Mouse (Mus musculus) intestine, embryonic 16.5 days (tissue): ENCODE results near the gene Vgll4. TPM values are rescaled to one million over a fixed set of nuclear protein-coding genes. Genes with fewer than 3 reads are reported as not detected.

ENCODE experiments used
- ATAC-seq: fragments of 200-750 bp; cut with Nextera tagmentation; 2 replicates; pipeline ENCODE4 v1.8.0; 2017; ENCODE audit warnings: moderate TSS enrichment, moderate library complexity
- H3K27ac ChIP-seq: fragments of 300-500 bp; sonication (generic); 2 replicates; pipeline ENCODE4 v1.5.1; 2014; ENCODE audit warnings: mild to moderate bottlenecking, low read length
- H3K27me3 ChIP-seq: fragments of 300-500 bp; sonication (generic); replicated peaks from 2 replicates; pipeline ENCODE4 v1.6.1; 2014; ENCODE audit warnings: low read length, control low read depth, mixed read lengths; ENCODE audit not compliant: control insufficient read depth, insufficient read depth
- H3K36me3 ChIP-seq: fragments of 300-500 bp; sonication (generic); 2 replicates; pipeline ENCODE4 v1.6.1; 2014; ENCODE audit warnings: low read length, control low read depth; ENCODE audit not compliant: control insufficient read depth, insufficient read depth
- H3K4me1 ChIP-seq: fragments of 300-500 bp; sonication (generic); 2 replicates; pipeline ENCODE4 v1.6.1; 2014; ENCODE audit warnings: low read length, control low read depth, mixed read lengths; ENCODE audit not compliant: control insufficient read depth, insufficient read depth
- H3K4me2 ChIP-seq: fragments of 300-500 bp; sonication (generic); 2 replicates; pipeline ENCODE4 v1.6.1; 2014; ENCODE audit warnings: low read depth, low read length, control low read depth
- H3K4me3 ChIP-seq: fragments of 300-500 bp; sonication (generic); 2 replicates; pipeline ENCODE4 v1.5.1; 2014; ENCODE audit warnings: mild to moderate bottlenecking, low read length
- H3K9ac ChIP-seq: fragments of 300-500 bp; sonication (generic); 2 replicates; pipeline ENCODE4 v1.6.1; 2014; ENCODE audit warnings: low read depth, low read length
- H3K9me3 ChIP-seq: fragments of 300-500 bp; sonication (generic); 2 replicates; pipeline ENCODE4 v1.6.1; 2016; ENCODE audit warnings: low read length, control low read depth; ENCODE audit not compliant: control insufficient read depth
- WGBS: fragments of 180-500 bp; shearing (Covaris S2); extraction: QIAGEN DNeasy Blood & Tissue Kit; methylation state at CpG from one replicate; pipeline ENCODE4 v1.1.7; 2014; 5-methylcytosine and 5-hydroxymethylcytosine counted together
- polyA plus RNA-seq: library from polyadenylated mRNA; unstranded; fragments of >200 nt; fragmentation: Nextera tagmentation; extraction: Ambion mirVana; gene quantifications from 2 replicates; pipeline ENCODE4 v1.2.1, GENCODE M21; 2015

Gene Vgll4
- polyA plus RNA-seq, 1 experiment from 2014 or later, result 75.7 TPM

- 61% methylated on average over 5 of the region's 5 CpGs for WGBS
- Histone ChIP-seq H3K27me3 (no peaks in the 10 kb centered on the region), H3K27ac (no peak overlapping the region), H3K9me3 (no peaks in the 10 kb centered on the region), H3K4me1 (peaks cover 47% of the 10 kb centered on the region), H3K4me3 (no peak overlapping the region), H3K9ac (no peak overlapping the region), H3K4me2 (no peak overlapping the region), H3K36me3 (no peaks in the 10 kb centered on the region)
- no peak for ATAC-seq
Measured at GRCm38 (mm10) chr6:114906209-114906608, 63.6 kb downstream of the Vgll4 start.

DNA sequence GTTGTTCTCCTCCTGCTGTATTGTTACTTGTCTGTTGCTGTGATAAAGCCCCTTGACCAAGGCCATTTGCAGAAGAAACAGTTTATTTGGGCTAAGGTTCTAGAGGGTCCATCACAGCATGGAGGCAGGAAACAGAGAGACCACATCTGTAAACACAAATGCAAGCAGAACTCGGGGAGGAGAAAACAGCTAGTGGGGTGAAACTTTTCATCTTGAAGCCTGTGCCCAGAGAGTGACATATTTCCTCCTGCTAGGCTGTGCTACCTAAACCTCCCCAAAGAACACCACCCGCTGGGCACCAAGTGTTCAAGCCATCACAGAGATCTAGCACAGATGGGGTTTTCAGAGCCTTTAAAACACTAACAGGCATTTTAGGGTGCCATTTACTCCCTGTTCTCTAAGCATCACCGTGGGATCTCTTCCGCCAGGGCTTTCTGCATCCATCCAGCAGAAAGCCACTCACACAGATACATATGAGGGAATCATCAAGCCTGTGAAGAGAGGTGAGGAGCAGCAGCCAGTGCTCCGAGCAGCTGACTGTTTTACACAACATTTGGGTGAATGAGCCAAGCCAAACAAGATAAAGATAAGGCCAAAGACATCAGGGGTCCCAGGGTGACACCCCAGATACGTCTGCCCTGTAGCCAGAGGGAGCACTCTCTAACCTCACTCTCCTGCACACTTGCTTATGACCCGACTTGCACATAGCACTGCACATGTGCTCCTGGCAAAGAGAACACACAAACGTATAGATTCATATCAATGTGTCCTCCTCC, 64.4 kb downstream of the Vgll4 start:
- ATAC-seq, result no peak
- 71% methylated on average over 8 of the region's 8 CpGs for WGBS
- H3K4me1 ChIP-seq, result peaks cover 52% of the 10 kb centered on the region

DNA sequence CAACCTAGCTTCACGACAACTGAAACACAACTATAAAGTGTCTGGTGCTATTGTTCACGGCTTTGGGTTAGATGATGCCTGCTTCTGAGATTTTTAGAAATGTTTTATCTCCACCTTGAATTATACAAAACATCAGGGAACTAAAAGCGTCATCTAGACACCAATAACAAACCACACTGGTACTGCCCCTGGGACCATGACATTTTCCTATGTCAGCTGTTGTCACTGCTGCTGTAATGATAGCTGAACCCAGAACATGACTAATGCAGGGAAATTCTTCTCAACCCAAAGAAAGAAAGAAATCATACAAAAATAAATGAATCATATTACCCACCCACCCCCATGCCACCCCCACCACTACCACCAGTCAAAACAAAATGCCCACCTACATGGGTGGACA, 65.0 kb downstream of the Vgll4 start:
- 92% methylated on average over 3 of the region's 3 CpGs for WGBS
- Histone ChIP-seq H3K36me3 (no peaks in the 10 kb centered on the region), H3K4me3 (no peak overlapping the region), H3K9ac (no peak overlapping the region), H3K4me1 (peaks cover 58% of the 10 kb centered on the region), H3K27ac (no peak overlapping the region), H3K4me2 (no peak overlapping the region), H3K27me3 (no peaks in the 10 kb centered on the region), H3K9me3 (no peaks in the 10 kb centered on the region)
- no peak for ATAC-seq

More for the DNA sequence above, 64.4 kb downstream of the Vgll4 start:
- no peak overlapping the region for H3K27ac ChIP-seq
- no peak overlapping the region for H3K4me3 ChIP-seq
- H3K27me3 ChIP-seq, result no peaks in the 10 kb centered on the region
- no peaks in the 10 kb centered on the region for H3K9me3 ChIP-seq
- H3K9ac ChIP-seq, result no peak overlapping the region
- H3K36me3 ChIP-seq, result no peaks in the 10 kb centered on the region
- no peak overlapping the region for H3K4me2 ChIP-seq

- H3K4me3 ChIP-seq, result no peak overlapping the region
- peaks cover 59% of the 10 kb centered on the region for H3K4me1 ChIP-seq
- WGBS, result 72% methylated on average over 6 of the region's 6 CpGs
- H3K9me3 ChIP-seq, result no peaks in the 10 kb centered on the region
- H3K36me3 ChIP-seq, result peaks cover 3% of the 10 kb centered on the region; the same call in 1 of the 2 replicates
- H3K4me2 ChIP-seq, result no peak overlapping the region
- ATAC-seq, result no peak
- H3K27ac ChIP-seq, result no peak overlapping the region
- no peaks in the 10 kb centered on the region for H3K27me3 ChIP-seq
- H3K9ac ChIP-seq, result no peak overlapping the region
Measured at GRCm38 (mm10) chr6:114904233-114904632, 65.6 kb downstream of the Vgll4 start.

GRCm38 (mm10) chr6:114901921-114902320, 67.9 kb downstream of the Vgll4 start:
- Histone ChIP-seq H3K9me3 (no peaks in the 10 kb centered on the region), H3K9ac (peak overlapping the region; percentile 8; the same call in 1 of the 2 replicates), H3K27ac (peak overlapping the region; percentile 19; the same call in 1 of the 2 replicates), H3K27me3 (no peaks in the 10 kb centered on the region), H3K36me3 (peaks cover 4% of the 10 kb centered on the region; the same call in 1 of the 2 replicates), H3K4me3 (peak overlapping the region; percentile 12), H3K4me2 (peak overlapping the region; percentile 33), H3K4me1 (peaks cover 51% of the 10 kb centered on the region)
- ATAC-seq, result peak; percentile 62
- WGBS, result 35% methylated on average over 4 of the region's 4 CpGs

DNA sequence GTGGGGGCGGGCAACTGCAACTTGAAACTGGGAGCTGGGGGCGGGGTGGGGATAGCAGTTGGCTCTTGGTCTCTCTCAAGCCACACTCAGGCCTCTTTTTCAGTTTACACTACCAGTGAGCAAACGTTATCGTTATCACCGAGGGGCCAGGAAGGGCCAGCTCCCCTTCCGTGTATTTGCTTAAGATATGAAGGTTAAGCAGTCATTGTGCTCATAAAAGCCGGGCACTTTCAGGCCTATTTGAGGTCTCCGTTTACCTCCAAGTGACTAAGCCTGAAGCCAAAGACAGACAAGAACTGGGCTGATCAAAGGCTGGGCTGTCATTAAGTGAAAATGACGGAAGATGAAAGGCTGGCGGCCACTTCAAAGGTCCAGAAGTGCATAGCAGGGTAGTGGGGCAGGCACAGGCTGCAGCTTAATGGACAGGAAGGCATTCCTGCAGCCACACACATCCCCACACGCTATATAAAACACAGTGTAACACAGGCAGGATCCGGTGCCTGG, 68.4 kb downstream of the Vgll4 start:
- Histone ChIP-seq H3K4me3 (peak overlapping the region; percentile 12; the same call in 1 of the 2 replicates), H3K4me2 (peak overlapping the region; percentile 33), H3K9ac (peak overlapping the region; percentile 25; the same call in 1 of the 2 replicates), H3K4me1 (peaks cover 46% of the 10 kb centered on the region), H3K27ac (peak overlapping the region; percentile 19; the same call in 1 of the 2 replicates), H3K27me3 (no peaks in the 10 kb centered on the region), H3K36me3 (peaks cover 4% of the 10 kb centered on the region; the same call in 1 of the 2 replicates), H3K9me3 (no peaks in the 10 kb centered on the region)
- peak; percentile 95 for ATAC-seq
- 7% methylated on average over 12 of the region's 12 CpGs for WGBS

GRCm38 (mm10) chr6:114900194-114900593, 69.6 kb downstream of the Vgll4 start:
- ATAC-seq, result no peak
- Histone ChIP-seq H3K27ac (0 out of 2 replicates have a peak overlapping the region, but pooled peaks have one; percentile 11), H3K4me2 (no peak overlapping the region), H3K9me3 (no peaks in the 10 kb centered on the region), H3K36me3 (peaks cover 4% of the 10 kb centered on the region; the same call in 1 of the 2 replicates), H3K4me1 (peaks cover 40% of the 10 kb centered on the region), H3K27me3 (no peaks in the 10 kb centered on the region), H3K4me3 (no peak overlapping the region), H3K9ac (no peak overlapping the region)
- 59% methylated on average over 10 of the region's 10 CpGs for WGBS

- no peak for ATAC-seq
- Histone ChIP-seq H3K9ac (no peak overlapping the region), H3K4me2 (no peak overlapping the region), H3K9me3 (no peaks in the 10 kb centered on the region), H3K4me1 (peaks cover 41% of the 10 kb centered on the region), H3K27me3 (no peaks in the 10 kb centered on the region), H3K4me3 (no peak overlapping the region), H3K36me3 (peaks cover 4% of the 10 kb centered on the region; the same call in 1 of the 2 replicates), H3K27ac (0 out of 2 replicates have a peak overlapping the region, but pooled peaks have one; percentile 11)
- WGBS, result 39% methylated on average over 7 of the region's 7 CpGs
Measured at GRCm38 (mm10) chr6:114899652-114900051, 70.1 kb downstream of the Vgll4 start.

DNA sequence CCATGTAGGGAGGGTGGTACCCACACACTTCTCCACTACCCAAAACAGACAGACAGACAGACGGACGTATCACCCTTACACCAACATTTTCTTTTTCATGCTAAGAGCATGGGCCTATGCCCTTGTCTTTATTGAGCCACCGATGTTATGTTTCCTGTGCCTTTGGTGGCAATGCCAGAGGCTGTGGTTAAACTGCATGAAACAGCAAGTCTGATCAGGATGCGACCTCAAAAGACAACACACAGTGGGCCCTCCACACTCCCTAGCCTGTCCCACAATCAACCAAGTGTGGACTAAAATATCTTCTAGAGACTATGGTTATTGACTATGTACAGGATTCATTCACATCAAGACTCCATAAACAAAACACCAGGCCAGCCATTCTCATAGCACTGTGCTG, 70.8 kb downstream of the Vgll4 start:
- WGBS, result 94% methylated on average over 4 of the region's 4 CpGs

More for the DNA sequence above, 70.8 kb downstream of the Vgll4 start:
- Histone ChIP-seq H3K27me3 (no peaks in the 10 kb centered on the region), H3K9ac (no peak overlapping the region), H3K4me2 (no peak overlapping the region), H3K4me3 (no peak overlapping the region), H3K9me3 (no peaks in the 10 kb centered on the region), H3K27ac (0 out of 2 replicates have a peak overlapping the region, but pooled peaks have one; percentile 2), H3K4me1 (peaks cover 44% of the 10 kb centered on the region), H3K36me3 (peaks cover 4% of the 10 kb centered on the region; the same call in 1 of the 2 replicates)
- ATAC-seq, result no peak
